ENCODE assay signal across 8 mouse cellular contexts in genomic region chr4:129248243-129248767, GRCm38 (mm10). TPM values are rescaled to one million over a fixed set of nuclear protein-coding genes. Genes with fewer than 3 reads are reported as not detected.
DNase-seq lines count a peak whose midpoint lies in the region; TF ChIP-seq lines count a peak whose summit lies in the region.

No protein-coding gene starts in this region.

- peaks cover 18% of the 10 kb centered on the region for H3K4me1 ChIP-seq in brown adipose tissue, adult 24 weeks (ENCODE audit: control insufficient read depth, insufficient read depth, insufficient read length, low read length)

- H3K27ac ChIP-seq in layer of hippocampus, adult 2 months = no peak overlapping the region; the same call in 1 of the 2 replicates
- H3K27ac ChIP-seq in brown adipose tissue, adult 24 weeks (replicated peaks; ENCODE audit: low read depth, low read length) = 0 out of 2 replicates have a peak overlapping the region, but pooled peaks have one; percentile 30

- no peak for TF ChIP-seq CTCF in layer of hippocampus, adult 2 months (conservative IDR thresholded peaks at IDR 0.05)

- peak overlapping the region; percentile 47 for H3K4me3 ChIP-seq in layer of hippocampus, adult 2 months
- peak overlapping the region; percentile 94 for H3K4me3 ChIP-seq in brown adipose tissue, adult 24 weeks (ENCODE audit: insufficient read depth, low read depth, low read length)

- no peak for DNase-seq in layer of hippocampus, adult 2 months (ENCODE audit: low spot score in 2 of 2)
- no peak for DNase-seq in layer of hippocampus, postnatal 10 days (ENCODE audit: low spot score in 2 of 2)
- DNase-seq in induced T-regulatory cell, adult 2 months (ENCODE audit: low read depth) = peak; percentile 56
- peak; percentile 64 for DNase-seq in lung, postnatal 10 days
- no peak for DNase-seq in spleen, postnatal 10 days (ENCODE audit: low spot score in 2 of 2)
- no peak for DNase-seq in gastrocnemius, postnatal 4 days (ENCODE audit: low spot score in 2 of 2)
- no peak for DNase-seq in spleen, adult 12 weeks (ENCODE audit: low spot score)

RNA-seq across cellular contexts. Expression of gene C77080, which starts 12.9 kb away (rescaled TPM):
- 1 to 10 TPM; 6.7 to 7.4 TPM for total RNA-seq in layer of hippocampus, adult 2 months (2021)
- total RNA-seq in layer of hippocampus, postnatal 10 days (2021) = 10 to 100 TPM; 11.4 to 12.1 TPM
- polyA plus RNA-seq in brown adipose tissue, adult 24 weeks (2012; ENCODE audit: insufficient read depth, insufficient read length, missing spikeins) = 1.9 and 2.6 TPM in 2 replicates
- total RNA-seq in gastrocnemius, postnatal 4 days (2021) = 1 to 10 TPM; 8.2 to 9.7 TPM

RNA-seq across cellular contexts. Expression of gene Sync, which starts 39.1 kb away (rescaled TPM):
- total RNA-seq in layer of hippocampus, adult 2 months (2021) = 1 to 10 TPM in 1 of 2 experiments, under 1 TPM in 1; 0.98 to 1.1 TPM
- total RNA-seq in layer of hippocampus, postnatal 10 days (2021) = 1 to 10 TPM; 1.6 to 1.7 TPM
- polyA plus RNA-seq in brown adipose tissue, adult 24 weeks (2012; ENCODE audit: insufficient read depth, insufficient read length, missing spikeins) = 0.75 and 1.3 TPM in 2 replicates
- 10 to 100 TPM; 77.8 to 78.7 TPM for total RNA-seq in gastrocnemius, postnatal 4 days (2021)

RNA-seq across cellular contexts. Expression of gene Yars, which starts 58.7 kb away (rescaled TPM):
- total RNA-seq in layer of hippocampus, adult 2 months (2021) = 10 to 100 TPM; 93.4 to 95.1 TPM
- 100 to 1,000 TPM in 1 of 2 experiments, 10 to 100 TPM in 1; 99.0 to 109 TPM for total RNA-seq in layer of hippocampus, postnatal 10 days (2021)
- polyA plus RNA-seq in brown adipose tissue, adult 24 weeks (2012; ENCODE audit: insufficient read depth, insufficient read length, missing spikeins) = 18.8 and 19.3 TPM in 2 replicates
- 10 to 100 TPM; 47.6 to 50.1 TPM for total RNA-seq in gastrocnemius, postnatal 4 days (2021)

RNA-seq across cellular contexts. Expression of gene S100pbp, which starts 58.8 kb away (rescaled TPM):
- total RNA-seq in layer of hippocampus, adult 2 months (2021) = 10 to 100 TPM; 33.6 to 36.0 TPM
- total RNA-seq in layer of hippocampus, postnatal 10 days (2021) = 10 to 100 TPM; 36.8 to 37.0 TPM
- polyA plus RNA-seq in brown adipose tissue, adult 24 weeks (2012; ENCODE audit: insufficient read depth, insufficient read length, missing spikeins) = 4.6 and 12.6 TPM in 2 replicates
- total RNA-seq in gastrocnemius, postnatal 4 days (2021) = 10 to 100 TPM; 20.4 to 21.7 TPM

Comparison
In these comparisons a context has a peak if more than half of its experiments do, and no peak if none do; other contexts are left out.
1. DNase-seq: peak in induced T-regulatory cell, adult 2 months (single experiment) and lung, postnatal 10 days (single experiment); none in layer of hippocampus, adult 2 months (0 of 2), layer of hippocampus, postnatal 10 days (0 of 2), spleen, postnatal 10 days (0 of 2), gastrocnemius, postnatal 4 days (0 of 2) and spleen, adult 12 weeks (single experiment).
2. RNA of gene Sync, which starts 39.1 kb away (total RNA-seq): 77.8 to 78.7 TPM in gastrocnemius, postnatal 4 days; 1.6 to 1.7 TPM in layer of hippocampus, postnatal 10 days and 0.98 to 1.1 TPM in layer of hippocampus, adult 2 months; every median in the first group is over 10 times any median in the second.